Mouse (Mus musculus) B cell, adult 2 months (primary cell): ENCODE data around the gene Rbm33.
A peak's percentile ranks its signal among the peaks of the same experiment; 100 is the strongest.

Experiments
- DNase-seq, 2 experiments: peaks; one replicate each; pipeline ENCODE4 v3.0.0; 2022

The Rbm33 gene

DNA sequence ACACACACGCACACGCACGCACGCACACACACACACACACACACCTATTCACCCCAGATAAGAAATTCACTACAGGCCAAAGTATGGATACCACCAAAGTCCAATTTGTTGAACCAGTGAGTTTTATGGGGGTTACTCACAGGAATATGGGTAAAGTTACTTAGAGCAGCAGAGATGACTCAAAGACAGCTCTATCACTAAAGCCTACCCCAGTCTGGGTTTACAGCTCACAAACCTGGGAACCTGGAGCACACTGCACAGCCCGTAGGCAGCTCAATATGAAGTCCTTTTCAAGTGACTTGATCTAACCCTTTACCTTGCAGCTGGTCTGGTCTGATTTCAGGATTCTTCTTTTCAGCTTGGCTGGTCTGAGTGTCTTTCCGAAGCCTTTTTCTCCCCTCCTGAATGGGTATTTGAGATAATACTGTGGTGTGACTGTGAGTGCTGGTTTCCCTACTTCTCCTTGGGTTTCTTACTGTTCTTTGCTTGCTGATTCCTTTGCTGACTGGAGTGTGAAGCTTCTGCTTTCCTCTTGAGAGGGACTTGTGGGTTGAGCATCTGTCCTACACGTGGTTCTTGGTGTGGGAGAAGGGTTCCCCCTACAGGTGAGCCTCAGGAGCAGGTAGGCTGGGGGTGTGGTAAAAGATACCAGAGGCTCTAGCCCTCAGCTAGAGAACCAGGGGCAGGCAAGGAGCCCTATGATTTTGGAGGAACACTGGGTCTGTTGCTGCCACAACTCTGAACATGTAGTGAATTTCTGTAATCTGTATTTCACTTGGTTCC lies 12.3 kb downstream of the Rbm33 start:
- peak; percentile 80 to 84 for DNase-seq

DNA sequence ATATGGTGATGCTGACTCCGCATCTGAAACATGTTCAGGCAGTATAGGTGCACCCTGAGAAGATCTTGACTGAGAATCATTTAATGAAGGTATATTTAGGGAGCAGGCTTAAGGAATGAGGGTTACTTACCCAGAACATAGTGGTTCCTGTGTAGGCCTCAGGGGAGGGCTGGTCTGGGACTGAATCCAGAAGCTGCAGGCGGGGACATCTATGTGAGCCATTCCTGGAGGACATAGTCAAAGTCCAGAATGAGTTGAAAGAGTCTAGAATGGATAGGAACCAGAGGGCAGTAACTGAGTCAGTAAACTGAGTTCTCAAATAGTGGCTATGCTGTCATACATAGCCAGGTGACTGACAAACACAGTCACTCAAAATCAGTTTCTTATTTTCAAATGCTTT lies 16.8 kb downstream of the Rbm33 start:
- no peak for DNase-seq

DNA sequence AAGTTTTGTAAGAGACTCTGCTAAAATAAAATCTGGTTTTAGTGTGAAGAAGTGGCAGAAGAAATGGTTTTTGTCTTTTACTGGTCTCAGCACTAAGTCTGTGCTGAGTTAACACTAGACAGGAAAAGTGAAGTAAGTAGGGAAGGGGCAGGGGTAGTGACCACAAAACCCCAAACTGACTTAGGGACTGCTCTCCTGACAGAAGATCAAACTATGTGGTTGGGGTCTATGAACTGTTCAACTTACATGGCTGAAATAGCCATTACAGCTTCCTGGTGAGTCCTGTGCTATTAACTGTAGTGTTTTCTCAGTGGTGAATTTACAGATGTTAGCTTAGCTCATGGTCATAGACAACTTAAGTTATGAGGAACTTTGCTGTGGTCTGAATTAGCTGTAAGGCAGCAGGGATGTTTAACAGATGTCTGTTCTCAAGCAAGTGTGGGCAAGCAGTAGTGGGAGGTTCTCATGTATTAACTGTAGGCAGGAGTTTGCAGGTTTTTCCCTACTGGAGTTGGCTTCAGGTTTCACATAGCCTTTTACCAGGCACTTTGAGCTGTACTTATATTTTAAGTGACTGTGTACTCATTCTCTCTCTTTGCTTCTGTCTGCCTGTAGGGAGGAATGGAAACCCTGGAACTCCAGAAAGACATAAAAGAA lies 35.1 kb downstream of the Rbm33 start:
- no peak for DNase-seq

DNA sequence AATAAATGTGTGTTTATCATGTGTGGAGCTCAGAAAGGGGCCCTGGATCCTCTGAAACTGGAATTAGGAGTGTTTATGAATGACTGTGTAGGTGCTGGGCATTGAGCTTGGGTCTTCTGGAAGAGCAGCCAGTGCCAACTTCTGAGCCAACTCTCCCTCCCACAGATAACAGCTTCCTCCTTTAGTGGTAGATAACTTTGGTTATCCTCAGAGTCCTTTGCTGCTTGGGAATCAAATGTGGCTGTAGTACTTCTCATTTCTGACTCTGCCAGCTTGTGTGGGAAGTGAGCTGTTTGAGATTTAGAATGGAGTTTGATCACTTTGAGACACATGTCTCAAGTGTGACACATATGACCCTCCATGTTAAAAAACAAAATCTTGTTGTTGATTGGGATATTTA lies 38.7 kb downstream of the Rbm33 start:
- no peak for DNase-seq

DNA sequence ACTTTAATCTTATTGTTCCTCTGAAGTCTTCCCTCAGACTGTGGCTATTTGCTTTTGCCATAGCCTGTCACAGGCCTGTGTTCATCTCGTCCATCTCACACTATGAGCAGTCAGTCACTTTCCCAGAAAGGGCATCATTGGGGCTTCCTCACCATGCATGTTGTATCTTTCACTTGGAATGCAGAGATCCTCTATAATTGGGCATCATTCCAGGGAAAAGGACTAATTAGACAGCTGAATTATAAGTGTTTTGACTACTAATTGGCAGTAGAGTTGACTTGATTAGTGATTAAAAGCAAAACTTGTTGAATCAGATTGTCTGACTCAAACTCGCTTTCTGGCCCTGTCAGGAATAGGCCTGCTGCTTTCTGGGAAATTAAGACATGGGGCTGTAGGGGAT lies 43.8 kb downstream of the Rbm33 start:
- DNase-seq, result no peak

DNA sequence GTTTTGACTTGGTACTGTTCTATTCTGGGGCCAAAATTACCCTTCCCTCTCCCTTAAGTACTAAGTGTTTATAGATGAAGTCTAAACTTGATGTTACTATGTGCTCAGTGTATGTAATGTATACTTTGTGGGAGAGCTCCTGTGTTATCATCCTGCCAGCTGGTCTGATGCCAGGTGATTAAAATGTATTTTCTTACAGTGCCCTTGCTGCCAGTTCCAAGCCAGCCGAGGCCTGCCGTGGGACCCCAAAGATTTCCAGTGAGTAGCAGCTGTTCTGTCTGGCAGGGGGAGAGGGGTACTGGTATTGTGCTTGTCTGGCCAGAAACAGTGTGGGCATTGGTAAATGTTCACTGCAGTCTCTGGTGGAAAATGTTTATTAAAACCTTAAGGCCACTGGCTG lies 51.1 kb downstream of the Rbm33 start:
- no peak for DNase-seq

DNA sequence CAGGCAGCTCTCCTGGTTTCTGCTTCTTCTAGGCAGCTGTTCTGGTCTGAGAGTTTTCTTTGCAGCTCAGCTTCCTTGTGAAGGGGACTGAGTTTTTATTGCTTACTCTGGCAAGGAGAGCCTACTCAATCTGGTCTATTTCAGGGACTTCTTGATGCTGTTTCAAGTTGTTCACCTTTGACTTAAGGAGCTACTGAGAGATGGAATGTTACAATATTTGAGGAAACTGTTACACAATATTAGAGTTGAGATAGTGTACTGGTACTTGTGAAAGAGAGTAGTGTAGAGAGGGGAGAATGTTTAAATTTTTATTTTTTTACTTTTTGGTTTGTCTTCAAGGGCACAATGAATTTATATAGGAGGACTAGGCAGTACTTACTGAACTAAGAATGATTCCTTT lies 53.9 kb downstream of the Rbm33 start:
- no peak for DNase-seq

DNA sequence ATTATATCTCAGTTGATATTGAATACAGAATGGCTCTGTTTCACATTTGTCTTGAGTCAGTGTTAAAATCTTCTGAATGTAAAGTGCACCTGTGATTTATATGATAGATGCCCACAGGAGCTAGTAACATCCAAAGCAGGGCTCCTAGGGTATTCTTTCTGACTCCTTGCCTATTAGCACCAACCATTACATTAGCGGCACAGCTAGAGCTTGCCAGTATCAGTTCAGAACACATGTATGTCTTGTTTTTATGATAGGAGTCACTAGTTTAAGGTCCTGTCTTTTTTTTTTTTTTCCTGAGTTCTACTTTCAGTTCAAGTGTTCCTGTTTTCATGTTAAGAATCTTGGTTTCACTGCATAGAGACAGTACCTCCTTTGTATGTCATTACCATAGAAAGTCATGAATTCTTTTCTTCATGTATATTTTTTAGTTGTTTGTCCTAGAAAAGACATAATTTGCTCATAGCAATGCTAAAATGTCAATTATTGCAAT lies 55.3 kb downstream of the Rbm33 start:
- DNase-seq, result no peak

DNA sequence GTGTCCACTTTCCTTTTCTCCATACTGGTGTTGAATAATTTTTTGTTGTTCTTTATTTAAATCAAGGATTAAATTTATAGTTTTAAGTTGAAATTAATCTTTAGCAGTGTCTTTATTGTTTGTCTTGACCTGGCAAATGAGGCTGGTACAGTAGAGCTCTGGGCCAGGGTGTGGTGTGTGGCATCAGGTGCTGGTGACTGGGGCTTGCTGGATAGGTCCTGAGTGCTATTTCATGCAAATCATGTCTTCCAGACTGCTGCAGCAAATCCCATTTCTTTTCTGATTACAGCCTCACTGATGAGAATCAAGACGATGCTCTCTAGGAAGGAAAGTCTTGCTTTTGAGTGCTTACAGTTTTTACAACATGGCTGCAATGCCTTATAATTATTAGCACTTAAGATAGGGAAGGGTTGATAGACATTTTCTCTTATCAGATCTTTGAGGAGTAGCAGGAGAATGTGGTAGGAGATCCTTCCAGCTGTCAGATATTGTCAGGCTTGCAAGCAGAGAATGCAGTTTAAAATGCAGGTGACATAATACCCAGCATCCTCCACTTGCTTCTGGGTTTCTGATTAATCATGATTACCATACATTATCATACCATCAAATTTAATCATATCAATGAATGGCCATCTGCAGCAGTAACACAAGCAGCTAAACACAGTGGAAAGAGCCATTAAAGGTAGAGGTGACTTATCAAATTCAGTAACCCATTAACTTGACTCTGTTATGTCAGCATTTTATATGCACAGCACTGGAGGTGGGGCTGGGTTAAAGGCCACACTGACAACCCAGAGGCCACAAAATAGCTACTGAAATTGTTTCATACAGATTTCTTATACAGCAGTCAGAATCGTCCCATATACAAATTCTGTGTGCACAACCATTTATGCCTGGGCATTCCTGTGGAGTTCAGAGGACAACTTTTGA lies 56.8 kb downstream of the Rbm33 start:
- DNase-seq, result no peak

DNA sequence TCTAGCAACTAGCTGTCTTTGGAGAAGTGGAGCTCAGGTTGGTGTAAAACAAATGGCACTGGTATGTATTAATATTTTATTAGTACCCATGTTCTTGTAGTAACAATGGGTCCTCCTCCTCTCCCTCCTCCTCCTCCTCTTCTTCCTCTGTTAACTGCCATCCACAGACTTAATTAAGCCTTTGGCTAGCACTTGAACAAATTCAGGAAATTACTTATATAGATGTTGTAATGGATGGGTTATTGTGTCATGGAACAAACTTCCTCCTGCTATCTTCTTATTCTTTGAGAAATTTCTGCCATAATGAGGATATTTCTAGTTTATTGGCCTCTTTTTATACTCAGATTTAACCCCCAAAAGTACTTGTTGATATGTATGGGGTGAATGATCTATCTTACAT lies 60.4 kb downstream of the Rbm33 start:
- no peak for DNase-seq

DNA sequence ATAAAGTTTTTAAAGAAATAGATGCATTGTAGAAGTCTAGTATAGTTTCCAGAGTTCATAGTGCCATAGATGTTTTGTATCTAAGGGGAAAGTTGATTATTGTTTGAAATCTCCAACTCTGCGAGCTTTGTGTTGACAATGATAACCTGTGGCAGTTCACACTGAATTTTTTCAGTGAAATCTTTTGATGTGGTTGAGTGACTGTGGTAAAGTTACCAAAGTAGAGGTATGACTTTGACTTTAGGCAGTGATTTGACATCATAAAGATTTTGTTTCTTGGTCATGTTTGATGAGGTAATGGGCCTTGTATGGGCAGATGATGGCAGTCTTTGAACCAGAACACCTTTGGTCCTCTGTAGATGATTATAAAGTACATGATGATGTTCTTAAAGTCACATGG lies 65.4 kb downstream of the Rbm33 start:
- no peak for DNase-seq

DNA sequence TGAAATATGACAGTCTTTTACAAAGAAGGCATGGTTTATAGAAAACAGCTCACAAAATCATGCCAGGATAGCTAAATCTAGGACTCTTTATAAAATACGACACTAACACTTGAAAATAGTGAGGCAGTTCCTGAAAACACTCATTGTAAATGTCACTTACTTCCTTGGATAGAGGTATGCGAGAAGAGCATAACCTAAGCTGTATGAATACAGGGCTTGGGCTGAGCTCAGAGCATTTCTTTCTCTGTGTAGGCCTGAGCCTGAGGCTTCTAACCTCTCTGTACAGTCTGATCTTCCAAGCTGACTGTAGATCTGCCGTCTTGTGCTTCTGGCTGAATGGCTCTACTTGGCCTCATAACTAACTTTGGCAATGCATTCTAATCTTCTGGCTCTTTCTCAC lies 69.9 kb downstream of the Rbm33 start:
- DNase-seq, result no peak

DNA sequence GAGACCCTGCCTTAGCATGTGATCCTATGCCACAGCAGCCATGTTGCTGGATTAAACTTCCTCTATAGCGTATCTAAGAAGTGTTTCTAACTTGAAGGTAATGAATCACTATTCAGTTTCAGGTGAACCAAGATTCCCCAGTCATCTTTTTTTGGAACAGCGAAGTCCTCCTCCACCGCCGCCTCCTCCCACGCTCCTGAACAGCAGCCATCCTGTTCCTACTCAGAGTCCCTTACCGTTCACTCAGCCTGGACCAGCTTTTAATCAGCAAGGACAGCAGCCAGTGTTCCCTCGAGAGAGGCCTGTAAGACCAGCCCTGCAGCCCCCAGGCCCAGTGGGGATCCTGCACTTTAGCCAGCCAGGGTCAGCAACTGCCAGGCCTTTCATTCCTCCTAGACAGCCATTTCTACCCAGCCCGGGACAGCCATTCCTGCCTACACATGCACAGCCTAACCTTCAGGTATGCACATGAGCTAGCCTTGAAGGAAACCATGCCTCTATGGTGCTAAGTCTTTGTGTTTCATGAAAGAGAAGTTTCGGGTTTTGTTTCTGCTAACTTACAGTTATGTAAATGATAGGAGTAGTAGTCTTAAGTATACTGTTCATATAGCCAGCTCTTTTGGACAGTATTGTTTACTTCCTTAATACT lies 70.7 kb downstream of the Rbm33 start:
- DNase-seq, result no peak

DNA sequence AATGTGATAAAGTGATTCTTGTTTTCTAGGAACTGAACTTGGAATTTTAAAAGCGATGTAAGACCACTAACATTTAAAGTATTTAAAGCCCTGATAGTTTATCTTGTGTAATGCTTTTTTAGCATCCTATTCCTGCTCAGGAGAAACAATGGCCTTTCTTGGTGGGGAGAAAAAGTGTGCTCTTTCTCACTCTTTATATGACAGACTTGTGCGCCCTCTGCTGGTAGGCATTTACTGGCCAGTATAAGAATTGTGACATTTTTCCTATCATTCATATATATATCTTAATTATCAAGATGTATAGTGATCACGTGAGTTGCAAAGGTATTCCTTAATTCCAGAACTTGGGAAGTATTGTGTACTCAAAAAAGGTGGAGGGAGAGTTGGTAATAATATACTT lies 71.3 kb downstream of the Rbm33 start:
- DNase-seq, result peak; percentile 71

DNA sequence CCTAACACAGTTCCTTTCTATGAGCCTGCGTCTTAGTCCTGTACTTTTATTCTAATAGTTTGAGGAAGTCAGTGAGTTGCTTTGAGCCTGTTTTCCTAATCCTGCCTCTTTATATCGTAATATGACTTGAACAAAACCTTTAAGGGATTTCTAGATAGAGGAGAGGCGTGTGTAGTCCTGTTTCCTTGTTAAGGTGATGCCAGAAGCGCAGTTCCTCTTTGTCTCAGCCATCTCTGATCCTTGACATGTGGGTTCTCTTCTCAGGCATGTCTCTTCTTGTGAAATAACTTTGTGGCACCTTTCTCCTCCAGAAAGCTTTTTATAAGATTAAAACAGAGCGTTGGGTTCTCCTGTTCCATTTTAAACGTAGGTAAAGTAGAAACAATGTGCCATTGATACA lies 73.3 kb downstream of the Rbm33 start:
- DNase-seq, result no peak

DNA sequence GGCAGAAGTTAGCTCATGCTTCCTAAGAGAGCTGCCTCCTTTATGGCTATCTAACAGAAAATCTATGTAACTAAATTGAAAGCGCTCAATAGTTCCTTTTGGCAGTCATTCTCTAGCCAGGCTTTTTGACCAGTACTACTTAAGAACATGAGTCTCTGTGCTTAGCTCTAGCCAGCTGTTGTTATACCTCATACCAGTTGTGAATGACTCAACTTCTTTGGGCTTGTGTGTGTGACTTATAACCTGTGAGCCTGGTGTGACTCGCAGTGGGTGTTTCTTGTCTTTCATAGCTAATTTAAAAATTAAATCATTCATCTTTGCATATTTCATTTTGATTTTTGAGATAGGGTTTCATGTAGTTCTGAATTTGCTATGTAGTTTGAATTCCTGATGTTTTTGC lies 80.4 kb downstream of the Rbm33 start:
- DNase-seq, result no peak

DNA sequence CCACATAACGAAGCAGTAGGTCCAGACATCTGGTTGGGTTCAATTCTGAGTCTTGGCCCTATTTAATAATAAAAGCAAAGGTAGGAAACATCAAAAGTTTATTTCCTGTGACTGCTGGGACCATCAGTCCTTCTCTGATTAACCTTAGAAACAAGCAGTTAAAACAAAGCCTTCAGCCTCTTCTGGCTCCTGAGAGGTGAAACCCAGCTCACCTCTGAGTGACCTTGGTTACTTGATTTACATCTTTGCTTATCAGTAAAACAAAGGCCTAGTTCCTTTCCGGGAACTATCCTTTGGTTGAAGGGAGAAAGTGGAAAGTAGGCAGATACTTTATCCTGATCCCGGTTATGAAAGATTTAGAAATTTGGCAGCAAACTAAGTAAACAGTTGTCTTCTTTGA lies 81.8 kb downstream of the Rbm33 start:
- DNase-seq, result no peak

DNA sequence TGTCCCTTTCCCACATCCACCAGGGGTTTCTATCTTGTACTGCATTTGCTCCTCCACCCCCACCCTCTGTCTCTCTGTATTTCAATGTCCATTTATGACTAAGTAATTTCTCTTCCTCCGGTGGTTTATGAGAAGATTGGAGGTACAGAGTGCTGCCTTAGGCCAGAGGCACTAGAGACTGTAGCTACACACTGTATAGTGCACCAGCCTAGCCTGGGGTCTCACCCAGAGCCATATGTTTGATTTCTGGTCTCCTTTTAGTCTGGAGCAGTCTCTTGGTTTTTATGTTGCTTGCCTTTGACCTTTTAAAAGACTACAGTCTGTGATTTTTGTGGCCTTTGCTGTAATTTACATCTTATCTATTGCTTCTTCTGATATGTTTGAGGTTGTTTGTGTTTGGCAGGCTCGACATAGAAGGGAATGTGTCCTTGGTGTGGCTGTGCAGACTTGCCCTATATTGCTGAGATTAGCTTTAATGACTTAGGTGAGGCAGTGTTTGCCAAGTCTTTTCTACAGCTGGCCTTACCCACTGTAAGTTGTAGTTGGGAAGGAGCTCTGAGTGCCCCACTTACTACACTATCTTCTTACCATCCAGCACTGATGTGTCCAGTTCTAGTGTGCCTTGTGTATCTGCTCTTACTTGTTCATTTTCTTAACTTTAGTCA lies 82.7 kb downstream of the Rbm33 start:
- DNase-seq, result no peak

DNA sequence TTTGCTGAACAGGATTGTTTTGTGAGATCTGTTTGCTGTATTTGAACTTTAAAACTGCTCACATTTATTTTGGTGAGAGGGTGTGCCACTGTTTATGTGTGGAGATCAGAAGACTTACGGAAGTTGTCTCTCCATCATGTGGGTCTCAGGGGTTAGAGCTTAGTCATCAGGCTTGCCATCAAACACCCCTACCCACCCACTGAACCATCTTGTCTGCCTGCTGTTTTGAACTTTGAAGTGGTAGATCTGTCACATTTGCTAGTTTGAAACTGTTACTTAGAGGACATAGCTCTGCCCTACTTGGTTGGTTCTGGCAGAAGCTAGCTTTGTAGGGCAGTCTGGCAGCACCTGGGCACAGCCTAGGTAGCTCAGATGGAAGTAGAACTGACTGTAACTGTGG lies 85.8 kb downstream of the Rbm33 start:
- DNase-seq, result no peak

DNA sequence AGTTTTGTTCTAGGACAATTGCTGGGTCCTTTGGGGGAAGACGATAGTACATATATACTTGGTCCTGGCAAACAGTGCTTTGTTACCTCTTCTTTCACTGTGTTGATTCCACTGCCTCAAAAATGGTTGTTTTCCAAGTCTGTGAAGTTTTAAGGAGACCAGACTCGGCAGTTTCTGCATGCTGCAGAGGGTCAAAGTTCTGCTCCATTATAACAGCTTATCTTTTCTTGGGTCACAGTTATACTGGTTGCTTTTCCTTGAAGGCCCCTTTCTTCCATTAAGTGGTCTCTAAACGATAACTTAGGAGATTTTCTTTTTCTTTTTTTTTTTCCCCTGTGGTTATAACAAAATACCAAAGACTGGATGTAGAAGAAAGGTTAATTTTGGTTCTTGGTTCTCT lies 89.7 kb downstream of the Rbm33 start:
- no peak for DNase-seq

DNA sequence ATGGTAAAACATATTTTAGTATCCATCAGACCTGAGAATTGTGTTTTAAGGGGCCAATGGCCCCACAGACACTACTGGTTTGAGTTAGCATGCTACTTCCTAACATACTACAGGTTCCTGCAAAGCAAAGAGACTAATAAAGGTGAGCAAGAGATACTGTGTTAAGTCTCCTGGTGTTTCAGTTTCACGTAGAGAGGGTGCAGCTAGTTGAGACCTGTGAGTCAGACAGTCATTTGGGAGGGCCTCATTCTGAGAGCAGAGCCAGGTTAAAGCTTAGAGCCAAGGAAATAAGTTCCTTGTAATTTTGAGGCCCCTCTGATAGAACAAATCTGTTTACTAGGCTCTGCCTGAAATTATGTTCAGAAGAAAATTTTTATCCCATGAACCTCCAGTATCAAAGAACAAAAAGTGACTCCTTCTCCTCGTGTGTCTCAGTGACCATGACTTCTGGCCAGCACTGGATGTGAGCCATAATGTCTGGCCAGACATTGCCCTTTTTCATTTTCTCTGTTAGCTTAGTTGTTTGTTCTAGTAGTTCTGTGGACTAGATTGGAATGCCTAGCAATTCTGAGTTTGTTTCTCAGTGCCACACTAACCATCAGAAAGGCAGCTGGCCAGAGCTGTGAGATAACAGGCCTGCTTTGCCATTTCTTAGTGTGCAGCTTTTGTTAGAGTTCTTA lies 95.2 kb downstream of the Rbm33 start:
- DNase-seq, result no peak

DNA sequence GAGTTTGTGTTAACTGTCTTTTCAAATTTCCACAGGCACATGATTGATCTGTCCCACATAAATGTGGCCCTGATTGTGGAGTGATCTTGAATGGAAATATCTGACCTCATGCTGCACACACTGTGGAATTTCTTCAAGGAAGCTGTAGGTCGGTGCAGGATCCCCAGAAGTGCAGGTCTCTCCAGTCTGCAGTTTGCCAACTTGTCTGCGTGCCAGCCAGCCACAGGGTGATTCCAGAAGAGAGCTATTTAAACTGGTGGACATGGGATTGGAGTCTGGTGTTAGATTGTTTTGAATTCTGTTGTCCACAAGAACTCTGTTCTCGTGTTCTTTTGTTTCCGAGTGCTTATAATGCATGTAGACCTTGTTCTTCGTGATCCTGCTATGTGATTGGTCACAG lies 96.6 kb downstream of the Rbm33 start:
- no peak for DNase-seq
